Mouse (Mus musculus): ENCODE data around the gene Meox1. TPM values are rescaled to one million over a fixed set of nuclear protein-coding genes. Genes with fewer than 3 reads are reported as not detected.

Gene Meox1
- total and polyA plus RNA-seq, 2 experiments from 2014 or later: 10.9 to 15.0 TPM

GRCm38 (mm10) chr11:101888820-101889219, 5.4 kb downstream of the Meox1 start:
- no peaks in the 10 kb centered on the region for H3K9me3 ChIP-seq (replicated peaks; ENCODE audit: control insufficient read depth, low read length)
- no peak for ATAC-seq (ENCODE audit: insufficient read depth, low read depth)
- H3K9ac ChIP-seq (replicated peaks; ENCODE audit: low read depth, low read length): no peak overlapping the region
- H3K27ac ChIP-seq (ENCODE audit: low read depth): 0 out of 2 replicates have a peak overlapping the region, but pooled peaks have one; percentile 25
- no peak for DNase-seq (ENCODE audit: low spot score)
- WGBS: 63% methylated on average over 6 of the region's 6 CpGs
- 0 out of 2 replicates have a peak, but pooled peaks cover 11% of the 10 kb centered on the region for H3K27me3 ChIP-seq (ENCODE audit: control insufficient read depth, insufficient read depth, low read length)
- peaks cover 42% of the 10 kb centered on the region for H3K4me1 ChIP-seq (ENCODE audit: control insufficient read depth, insufficient read depth)
- no peaks in the 10 kb centered on the region for H3K36me3 ChIP-seq (replicated peaks; ENCODE audit: control insufficient read depth, insufficient read depth, low read length)
- no peak overlapping the region for H3K4me3 ChIP-seq (ENCODE audit: low read depth, low read length)
- TF ChIP-seq EP300 (IDR thresholded peaks at IDR 0.05; ENCODE audit: low read depth) (no peak), CTCF (IDR thresholded peaks at IDR 0.05; ENCODE audit: low read depth) (no peak)
- H3K4me2 ChIP-seq (ENCODE audit: low read depth, low read length): no peak overlapping the region

- TF ChIP-seq EP300 (IDR thresholded peaks at IDR 0.05; ENCODE audit: low read depth) (no peak), CTCF (IDR thresholded peaks at IDR 0.05; ENCODE audit: low read depth) (no peak)
- H3K27me3 ChIP-seq (ENCODE audit: control insufficient read depth, insufficient read depth, low read length): 0 out of 2 replicates have a peak, but pooled peaks cover 5% of the 10 kb centered on the region
- ATAC-seq (ENCODE audit: insufficient read depth, low read depth) (no peak), DNase-seq (ENCODE audit: low spot score) (no peak)
- WGBS: 75% methylated on average over 12 of the region's 12 CpGs
- H3K4me3 ChIP-seq (ENCODE audit: low read depth, low read length): no peak overlapping the region
- no peak overlapping the region for H3K9ac ChIP-seq (replicated peaks; ENCODE audit: low read depth, low read length)
- H3K36me3 ChIP-seq (replicated peaks; ENCODE audit: control insufficient read depth, insufficient read depth, low read length): no peaks in the 10 kb centered on the region
- H3K4me2 ChIP-seq (ENCODE audit: low read depth, low read length): no peak overlapping the region
- peak overlapping the region; percentile 72 for H3K27ac ChIP-seq (ENCODE audit: low read depth)
- H3K4me1 ChIP-seq (ENCODE audit: control insufficient read depth, insufficient read depth): peaks cover 44% of the 10 kb centered on the region
- no peaks in the 10 kb centered on the region for H3K9me3 ChIP-seq (replicated peaks; ENCODE audit: control insufficient read depth, low read length)
Observed at GRCm38 (mm10) chr11:101886436-101886835, 7.7 kb downstream of the Meox1 start.

- no peak overlapping the region for H3K9ac ChIP-seq (replicated peaks; ENCODE audit: low read depth, low read length)
Observed at GRCm38 (mm10) chr11:101885881-101886319, 8.3 kb downstream of the Meox1 start.

GRCm38 (mm10) chr11:101885232-101885631, 8.9 kb downstream of the Meox1 start:
- H3K4me1 ChIP-seq (ENCODE audit: control insufficient read depth, insufficient read depth): peaks cover 49% of the 10 kb centered on the region
- TF ChIP-seq EP300 (IDR thresholded peaks at IDR 0.05; ENCODE audit: low read depth) (0 out of 2 replicates have a peak, but pooled peaks have one; percentile 27), CTCF (IDR thresholded peaks at IDR 0.05; ENCODE audit: low read depth) (peak; percentile 38)
- 0 out of 2 replicates have a peak, but pooled peaks cover 5% of the 10 kb centered on the region for H3K27me3 ChIP-seq (ENCODE audit: control insufficient read depth, insufficient read depth, low read length)
- WGBS: 1% methylated on average over 6 of the region's 6 CpGs
- H3K27ac ChIP-seq (ENCODE audit: low read depth): peak overlapping the region; percentile 72
- ATAC-seq (ENCODE audit: insufficient read depth, low read depth) (peak; percentile 62), DNase-seq (ENCODE audit: low spot score) (peak; percentile 61)
- no peak overlapping the region for H3K4me3 ChIP-seq (ENCODE audit: low read depth, low read length)
- H3K4me2 ChIP-seq (ENCODE audit: low read depth, low read length): no peak overlapping the region; the same call in 1 of the 2 replicates
- no peak overlapping the region for H3K9ac ChIP-seq (replicated peaks; ENCODE audit: low read depth, low read length)
- no peaks in the 10 kb centered on the region for H3K9me3 ChIP-seq (replicated peaks; ENCODE audit: control insufficient read depth, low read length)
- no peaks in the 10 kb centered on the region for H3K36me3 ChIP-seq (replicated peaks; ENCODE audit: control insufficient read depth, insufficient read depth, low read length)

More at GRCm38 (mm10) chr11:101885881-101886319, 8.3 kb downstream of the Meox1 start:
- Histone ChIP-seq H3K4me1 (ENCODE audit: control insufficient read depth, insufficient read depth) (peaks cover 44% of the 10 kb centered on the region), H3K27me3 (ENCODE audit: control insufficient read depth, insufficient read depth, low read length) (0 out of 2 replicates have a peak, but pooled peaks cover 5% of the 10 kb centered on the region), H3K9me3 (replicated peaks; ENCODE audit: control insufficient read depth, low read length) (no peaks in the 10 kb centered on the region), H3K4me2 (ENCODE audit: low read depth, low read length) (no peak overlapping the region), H3K36me3 (replicated peaks; ENCODE audit: control insufficient read depth, insufficient read depth, low read length) (no peaks in the 10 kb centered on the region), H3K27ac (ENCODE audit: low read depth) (peak overlapping the region; percentile 72), H3K4me3 (ENCODE audit: low read depth, low read length) (no peak overlapping the region)
- ATAC-seq (ENCODE audit: insufficient read depth, low read depth): no peak
- WGBS: 35% methylated on average over 6 of the region's 6 CpGs
- TF ChIP-seq EP300 (IDR thresholded peaks at IDR 0.05; ENCODE audit: low read depth): no peak
- no peak for DNase-seq (ENCODE audit: low spot score)

GRCm38 (mm10) chr11:101883911-101884310, 10.3 kb downstream of the Meox1 start:
- WGBS: 53% methylated on average over 2 of the region's 2 CpGs
- Histone ChIP-seq H3K4me1 (ENCODE audit: control insufficient read depth, insufficient read depth) (peaks cover 46% of the 10 kb centered on the region), H3K9me3 (replicated peaks; ENCODE audit: control insufficient read depth, low read length) (no peaks in the 10 kb centered on the region), H3K36me3 (replicated peaks; ENCODE audit: control insufficient read depth, insufficient read depth, low read length) (no peaks in the 10 kb centered on the region), H3K27ac (ENCODE audit: low read depth) (0 out of 2 replicates have a peak overlapping the region, but pooled peaks have one; percentile 24), H3K27me3 (ENCODE audit: control insufficient read depth, insufficient read depth, low read length) (no peaks in the 10 kb centered on the region), H3K9ac (replicated peaks; ENCODE audit: low read depth, low read length) (peak overlapping the region; percentile 23; the same call in 1 of the 2 replicates), H3K4me3 (ENCODE audit: low read depth, low read length) (no peak overlapping the region), H3K4me2 (ENCODE audit: low read depth, low read length) (no peak overlapping the region)
- ATAC-seq (ENCODE audit: insufficient read depth, low read depth) (no peak), DNase-seq (ENCODE audit: low spot score) (no peak)
- no peak for TF ChIP-seq EP300 (IDR thresholded peaks at IDR 0.05; ENCODE audit: low read depth)
- TF ChIP-seq CTCF (IDR thresholded peaks at IDR 0.05; ENCODE audit: low read depth): no peak
